Mouse (Mus musculus) spleen, adult 2 months (tissue): ENCODE results near the gene Dtd1. TPM values are rescaled to one million over a fixed set of nuclear protein-coding genes. Genes with fewer than 3 reads are reported as not detected.

Experiments used
- DNase-seq, 2 experiments: peaks; one replicate each; pipeline versions ENCODE4 v3.0.0 to v3.0.0-alpha.2; 2012 to 2021; ENCODE audit warnings: low spot score in 2 of 2, low read depth in 1 of 2
- H3K27ac ChIP-seq: fragments of 200-500 bp; 2 replicates; pipeline ENCODE4 v1.5.1; 2012; ENCODE audit warnings: low read length, inconsistent platforms; ENCODE audit not compliant: insufficient read depth
- H3K27me3 ChIP-seq: fragments of 200-500 bp; 2 replicates; pipeline ENCODE4 v1.6.1; 2012; ENCODE audit warnings: mild to moderate bottlenecking, moderate library complexity, low read length, inconsistent platforms; ENCODE audit not compliant: control insufficient read depth, insufficient read depth
- H3K36me3 ChIP-seq: fragments of 200-500 bp; 2 replicates; pipeline ENCODE4 v1.6.1; 2012; ENCODE audit warnings: mild to moderate bottlenecking, low read length, inconsistent platforms; ENCODE audit not compliant: control insufficient read depth, insufficient read depth
- H3K4me1 ChIP-seq: fragments of 200-500 bp; 2 replicates; pipeline ENCODE4 v1.6.1; 2011; ENCODE audit warnings: inconsistent platforms; ENCODE audit not compliant: control insufficient read depth, insufficient read depth, insufficient read length
- H3K4me3 ChIP-seq: fragments of 200-500 bp; 2 replicates; pipeline ENCODE4 v1.5.1; 2011; ENCODE audit warnings: mild to moderate bottlenecking, inconsistent platforms; ENCODE audit not compliant: insufficient read depth, insufficient read length; ENCODE audit errors: extremely low read depth
- CTCF ChIP-seq: fragments of 200-500 bp; IDR thresholded peaks from 2 replicates; pipeline ENCODE4 v1.5.1; 2011; ENCODE audit warnings: mild to moderate bottlenecking, inconsistent platforms; ENCODE audit not compliant: insufficient read depth, insufficient read length, insufficient replicate concordance; ENCODE audit errors: extremely low read depth
- POLR2A ChIP-seq: fragments of 200-500 bp; IDR thresholded peaks from 2 replicates; pipeline ENCODE4 v1.6.1; 2011; ENCODE audit warnings: low read depth, low read length, inconsistent platforms
- WGBS: fragments of 180-500 bp; shearing (Covaris S2); methylation state at CpG from one replicate; pipeline ENCODE4 v1.1.7; 2018; 5-methylcytosine and 5-hydroxymethylcytosine counted together
- polyA plus RNA-seq: library from polyadenylated mRNA; depleted of rRNA; stranded (reverse); fragments of >200 nt; gene quantifications from 2 replicates; pipeline ENCODE4 v1.2.3, GENCODE M21; 2012

Gene Dtd1
- polyA plus RNA-seq, 1 experiment: 7.4 TPM

- H3K4me3 ChIP-seq: no peak overlapping the region
- no peaks in the 10 kb centered on the region for H3K36me3 ChIP-seq
- 79% methylated on average over 2 of the region's 2 CpGs for WGBS
- no peak overlapping the region for H3K27ac ChIP-seq
- TF ChIP-seq CTCF: no peak
- TF ChIP-seq POLR2A: no peak
- DNase-seq: no peak
- no peaks in the 10 kb centered on the region for H3K4me1 ChIP-seq
- no peaks in the 10 kb centered on the region for H3K27me3 ChIP-seq
Measured at GRCm38 (mm10) chr2:144714596-144714995, 114.9 kb downstream of the Dtd1 start.

GRCm38 (mm10) chr2:144715211-144715768 is 115.6 kb downstream of the Dtd1 start:
- TF ChIP-seq POLR2A (no peak), CTCF (no peak)
- H3K27me3 ChIP-seq: no peaks in the 10 kb centered on the region
- no peak for DNase-seq
- H3K4me1 ChIP-seq: no peaks in the 10 kb centered on the region
- no peak overlapping the region for H3K4me3 ChIP-seq
- no peaks in the 10 kb centered on the region for H3K36me3 ChIP-seq
- 83% methylated on average over 2 of the region's 2 CpGs for WGBS
- H3K27ac ChIP-seq: no peak overlapping the region

GRCm38 (mm10) chr2:144716248-144716647 is 116.6 kb downstream of the Dtd1 start:
- Histone ChIP-seq H3K27me3 (no peaks in the 10 kb centered on the region), H3K36me3 (no peaks in the 10 kb centered on the region), H3K4me3 (no peak overlapping the region), H3K27ac (no peak overlapping the region), H3K4me1 (no peaks in the 10 kb centered on the region)
- TF ChIP-seq POLR2A (no peak), CTCF (no peak)
- DNase-seq: no peak
- WGBS: 98% methylated on average over 5 of the region's 5 CpGs

GRCm38 (mm10) chr2:144718273-144718672 is 118.6 kb downstream of the Dtd1 start:
- TF ChIP-seq CTCF (no peak), POLR2A (no peak)
- Histone ChIP-seq H3K4me1 (no peaks in the 10 kb centered on the region), H3K4me3 (no peak overlapping the region), H3K27me3 (no peaks in the 10 kb centered on the region), H3K27ac (no peak overlapping the region), H3K36me3 (no peaks in the 10 kb centered on the region)
- no peak for DNase-seq
- 83% methylated on average over 5 of the region's 5 CpGs for WGBS

- 90% methylated on average over 5 of the region's 5 CpGs for WGBS
- no peak overlapping the region for H3K27ac ChIP-seq
- DNase-seq: no peak
Measured at GRCm38 (mm10) chr2:144719294-144719693, 119.6 kb downstream of the Dtd1 start.

GRCm38 (mm10) chr2:144719718-144720117 is 120.0 kb downstream of the Dtd1 start:
- no peak for DNase-seq
- Histone ChIP-seq H3K27ac (no peak overlapping the region), H3K36me3 (no peaks in the 10 kb centered on the region), H3K4me1 (no peaks in the 10 kb centered on the region), H3K27me3 (no peaks in the 10 kb centered on the region), H3K4me3 (no peak overlapping the region)
- 70% methylated on average over 4 of the region's 4 CpGs for WGBS
- no peak for TF ChIP-seq CTCF
- no peak for TF ChIP-seq POLR2A

More at GRCm38 (mm10) chr2:144719294-144719693, 119.6 kb downstream of the Dtd1 start:
- H3K4me1 ChIP-seq: no peaks in the 10 kb centered on the region
- H3K4me3 ChIP-seq: no peak overlapping the region
- TF ChIP-seq POLR2A: no peak
- TF ChIP-seq CTCF: no peak
- no peaks in the 10 kb centered on the region for H3K36me3 ChIP-seq
- no peaks in the 10 kb centered on the region for H3K27me3 ChIP-seq

- no peak for DNase-seq
- WGBS: 54% methylated on average over 5 of the region's 5 CpGs
- TF ChIP-seq CTCF: no peak
- no peak for TF ChIP-seq POLR2A
- Histone ChIP-seq H3K4me1 (no peaks in the 10 kb centered on the region), H3K4me3 (no peak overlapping the region), H3K27me3 (no peaks in the 10 kb centered on the region), H3K27ac (no peak overlapping the region), H3K36me3 (no peaks in the 10 kb centered on the region)
Measured at GRCm38 (mm10) chr2:144720407-144720959, 120.8 kb downstream of the Dtd1 start.
